ENCODE assay signal across 9 mouse cellular contexts in the genomic region with DNA sequence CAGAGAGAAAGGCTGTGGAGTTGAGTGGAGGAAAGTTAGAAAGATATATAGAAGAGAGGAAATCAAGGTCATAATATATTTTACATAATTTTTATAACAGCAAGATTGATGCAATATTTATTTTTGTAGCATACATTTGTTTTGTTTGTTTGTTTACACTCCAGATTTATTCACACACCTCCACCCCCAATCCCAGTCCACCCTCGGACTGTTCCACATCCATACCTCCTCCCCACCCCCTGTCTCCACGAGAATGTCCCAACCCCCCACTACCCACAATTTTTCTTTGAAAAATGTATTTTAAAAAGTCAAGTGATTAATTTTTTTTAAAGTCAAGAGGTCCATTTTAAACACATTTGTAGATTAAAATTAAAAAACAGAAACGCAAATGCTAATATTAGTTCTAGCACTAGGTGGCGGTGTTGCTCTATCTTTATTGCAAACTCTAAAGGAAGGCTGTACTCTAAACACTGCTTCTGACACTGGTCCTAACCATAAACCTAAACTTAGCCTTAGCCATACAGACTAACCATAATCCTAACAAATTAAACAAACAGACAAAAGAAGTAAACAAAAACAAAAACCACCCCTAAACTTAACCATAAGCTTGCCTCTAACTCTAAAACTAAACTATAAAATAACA.
DNase-seq lines count a peak whose midpoint lies in the region; ATAC-seq and TF ChIP-seq lines count a peak whose summit lies in the region.
"Had no signal": no experiment of that assay in that cellular context is flagged by ENCODE, and none has a peak within 500 bp of the region (broad histone marks: within the 10 kb centered on the region; RNA-seq: fewer than 3 reads in every experiment).

No protein-coding gene starts in this region.

- peak; percentile 84 for TF ChIP-seq CTCF in midbrain, postnatal 0 days (IDR thresholded peaks at IDR 0.05)

- H3K4me2 ChIP-seq in forebrain, embryonic 11.5 days (ENCODE audit: low read depth, low read length, severe bottlenecking), result no peak overlapping the region
- H3K4me2 ChIP-seq in forebrain, embryonic 14.5 days (ENCODE audit: low read length), result no peak overlapping the region
- no peak overlapping the region for H3K4me2 ChIP-seq in midbrain, postnatal 0 days (ENCODE audit: low read depth, low read length, poor library complexity, severe bottlenecking)
- H3K4me2 ChIP-seq: heart, embryonic 13.5 days had no signal

- no peak overlapping the region for H3K9ac ChIP-seq in forebrain, embryonic 11.5 days (ENCODE audit: low read length)
- no peak overlapping the region for H3K9ac ChIP-seq in forebrain, embryonic 14.5 days (ENCODE audit: low read length)
- no peak overlapping the region for H3K9ac ChIP-seq in midbrain, postnatal 0 days (replicated peaks; ENCODE audit: low read length, poor library complexity, severe bottlenecking)
- H3K9ac ChIP-seq: heart, embryonic 13.5 days had no signal

- H3K4me3 ChIP-seq in forebrain, embryonic 11.5 days (ENCODE audit: low read depth, low read length), result no peak overlapping the region
- no peak overlapping the region for H3K4me3 ChIP-seq in forebrain, embryonic 10.5 days
- H3K4me3 ChIP-seq in forebrain, embryonic 14.5 days (ENCODE audit: low read depth, low read length), result no peak overlapping the region
- H3K4me3 ChIP-seq in midbrain, postnatal 0 days (ENCODE audit: low read depth, low read length), result no peak overlapping the region
- H3K4me3 ChIP-seq: heart, embryonic 13.5 days had no signal

- H3K27me3 ChIP-seq in forebrain, embryonic 11.5 days (ENCODE audit: control insufficient read depth, insufficient read depth, low read length), result no peaks in the 10 kb centered on the region
- 0 out of 2 replicates have a peak, but pooled peaks cover 3% of the 10 kb centered on the region for H3K27me3 ChIP-seq in forebrain, embryonic 10.5 days (ENCODE audit: poor library complexity, severe bottlenecking)
- no peaks in the 10 kb centered on the region for H3K27me3 ChIP-seq in forebrain, embryonic 14.5 days (replicated peaks; ENCODE audit: control insufficient read depth, insufficient read depth, low read length)
- H3K27me3 ChIP-seq in midbrain, postnatal 0 days (ENCODE audit: insufficient read depth, low read length), result no peaks in the 10 kb centered on the region

- 18% methylated on average over 4 of the region's 4 CpGs for WGBS in forebrain, embryonic 11.5 days
- WGBS in forebrain, embryonic 10.5 days, result 20% methylated on average over 4 of the region's 4 CpGs
- WGBS in forebrain, embryonic 14.5 days, result 23% methylated on average over 4 of the region's 4 CpGs
- 24% methylated on average over 4 of the region's 4 CpGs for WGBS in midbrain, postnatal 0 days

- H3K4me1 ChIP-seq in forebrain, embryonic 11.5 days (replicated peaks; ENCODE audit: control insufficient read depth, insufficient read depth, low read length), result no peaks in the 10 kb centered on the region
- no peaks in the 10 kb centered on the region for H3K4me1 ChIP-seq in forebrain, embryonic 10.5 days
- H3K4me1 ChIP-seq in forebrain, embryonic 14.5 days (ENCODE audit: control insufficient read depth, insufficient read depth, low read length), result no peaks in the 10 kb centered on the region
- H3K4me1 ChIP-seq in midbrain, postnatal 0 days (ENCODE audit: insufficient read depth, low read length), result no peaks in the 10 kb centered on the region
- H3K4me1 ChIP-seq: heart, embryonic 13.5 days had no signal

- no peaks in the 10 kb centered on the region for H3K9me3 ChIP-seq in forebrain, embryonic 11.5 days (ENCODE audit: control insufficient read depth, low read length)
- no peaks in the 10 kb centered on the region for H3K9me3 ChIP-seq in forebrain, embryonic 10.5 days
- H3K9me3 ChIP-seq in forebrain, embryonic 14.5 days (replicated peaks; ENCODE audit: control insufficient read depth, low read length), result no peaks in the 10 kb centered on the region
- no peaks in the 10 kb centered on the region for H3K9me3 ChIP-seq in midbrain, postnatal 0 days (ENCODE audit: low read length)
- H3K9me3 ChIP-seq: heart, embryonic 13.5 days had no signal

- no peaks in the 10 kb centered on the region for H3K36me3 ChIP-seq in forebrain, embryonic 11.5 days (ENCODE audit: control insufficient read depth, insufficient read depth, low read length)
- H3K36me3 ChIP-seq in forebrain, embryonic 10.5 days (replicated peaks), result no peaks in the 10 kb centered on the region
- no peaks in the 10 kb centered on the region for H3K36me3 ChIP-seq in forebrain, embryonic 14.5 days (ENCODE audit: control insufficient read depth, insufficient read depth, low read length)
- H3K36me3 ChIP-seq in midbrain, postnatal 0 days (ENCODE audit: insufficient read depth, low read length), result no peaks in the 10 kb centered on the region
- H3K36me3 ChIP-seq: heart, embryonic 13.5 days had no signal

- no peak overlapping the region for H3K27ac ChIP-seq in forebrain, embryonic 11.5 days (ENCODE audit: low read depth, low read length)
- no peak overlapping the region for H3K27ac ChIP-seq in forebrain, embryonic 10.5 days
- no peak overlapping the region for H3K27ac ChIP-seq in forebrain, embryonic 14.5 days (ENCODE audit: low read depth, low read length)
- no peak overlapping the region for H3K27ac ChIP-seq in midbrain, postnatal 0 days (ENCODE audit: low read depth, low read length)
- H3K27ac ChIP-seq: heart, embryonic 13.5 days had no signal

- peak; percentile 65; the same call in 1 of the 2 replicates for ATAC-seq in forebrain, embryonic 11.5 days (replicated peaks; ENCODE audit: low FRiP score)
- ATAC-seq in forebrain, embryonic 14.5 days, result peak; percentile 77
- ATAC-seq in midbrain, postnatal 0 days (ENCODE audit: low FRiP score), result peak; percentile 62; the same call in 1 of the 2 replicates
- ATAC-seq in activated CD4-positive, CD25-positive, alpha-beta regulatory T cell, adult 4 months, result no peak

- DNase-seq in forebrain, embryonic 11.5 days (ENCODE audit: low spot score), result no peak
- no peak for DNase-seq in forebrain, embryonic 10.5 days (ENCODE audit: extremely low spot score, low spot score)
- peak; percentile 54 for DNase-seq in testis, postnatal 10 days (ENCODE audit: low spot score)
- no peak for DNase-seq in testis, postnatal 14 days (ENCODE audit: low spot score)
- peak; percentile 71 for DNase-seq in forebrain, embryonic 14.5 days (ENCODE audit: low spot score)
- DNase-seq in layer of hippocampus, adult 11-12 months (ENCODE audit: low spot score), result peak; percentile 65
- DNase-seq in midbrain, postnatal 0 days (ENCODE audit: low spot score), result peak; percentile 67

Comparison
In these comparisons a context has a peak if more than half of its experiments do, and no peak if none do; other contexts are left out.
1. DNase-seq: peak in testis, postnatal 10 days (single experiment), forebrain, embryonic 14.5 days (single experiment), layer of hippocampus, adult 11-12 months (single experiment) and midbrain, postnatal 0 days (single experiment); none in forebrain, embryonic 11.5 days (single experiment), forebrain, embryonic 10.5 days (single experiment) and testis, postnatal 14 days (single experiment).